Mouse (Mus musculus): ENCODE measurements around the gene Emg1.

DNA sequence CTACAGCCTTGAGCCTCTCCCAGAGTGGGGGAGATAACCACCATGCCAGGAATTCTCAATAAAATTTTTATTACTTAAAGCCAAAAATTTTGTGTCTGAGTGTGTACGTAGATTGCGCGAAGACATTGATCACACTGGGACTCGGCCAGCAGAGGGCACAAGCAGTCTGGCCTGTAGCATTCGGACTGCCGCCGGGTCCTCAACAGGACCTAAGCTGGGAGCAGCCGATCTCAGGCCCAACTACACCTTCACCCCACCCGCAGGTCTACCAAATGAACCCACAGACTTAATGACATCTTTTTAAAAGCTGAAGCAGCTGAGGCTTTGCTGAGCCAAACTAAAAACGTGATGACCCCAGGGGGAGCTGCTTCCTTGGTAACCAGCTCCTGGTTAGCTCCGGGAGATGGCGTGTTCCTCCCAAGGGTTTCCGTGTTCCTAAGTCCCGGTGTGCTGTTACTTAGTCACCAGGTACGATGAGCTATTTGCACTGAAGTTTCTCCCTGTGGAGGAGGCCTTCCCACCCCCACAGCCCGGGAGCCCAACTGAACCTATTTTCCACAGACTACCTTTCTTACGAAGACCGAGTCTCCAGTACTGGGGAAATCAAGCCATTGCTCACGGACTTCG lies 5.0 kb upstream of the Emg1 start:
- TF ChIP-seq CTCF (IDR thresholded peaks at IDR 0.05) (peak; percentile 70), POLR2A (IDR thresholded peaks at IDR 0.05; ENCODE audit: insufficient read depth, low read depth, low read length) (no peak), EP300 (IDR thresholded peaks at IDR 0.05; ENCODE audit: insufficient read depth, low read depth, low read length) (0 out of 2 replicates have a peak, but pooled peaks have one; percentile 41)

Measured in heart, adult 2 months (tissue).